Mouse (Mus musculus): ENCODE measurements around the gene Myo16. TPM values are rescaled to one million over a fixed set of nuclear protein-coding genes. Genes with fewer than 3 reads are reported as not detected.

Myo16 gene
- total RNA-seq, 2 experiments from 2014 or later = 30.5 to 38.7 TPM

- intact Hi-C loops (cut with DNase I) = loop anchor here (5.0 kb wide), 2 partner anchors 753 to 773 kb away; no protein-coding TSS in a partner anchor
- no peak overlapping the region for H3K27ac ChIP-seq
- H3K4me3 ChIP-seq = no peak overlapping the region
- DNase-seq (ENCODE audit: extremely low spot score in 1 of 2, low spot score in 2 of 2) = no peak
- TF ChIP-seq CTCF (IDR thresholded peaks at IDR 0.05) = no peak
Measured at GRCm38 (mm10) chr8:10418971-10419370, 265.3 kb downstream of the Myo16 start.

- Histone ChIP-seq H3K27ac (no peak overlapping the region), H3K4me3 (no peak overlapping the region)
- intact Hi-C loops (cut with DNase I) = loop anchor here (5.0 kb wide), 3 partner anchors 393 to 773 kb away; no protein-coding TSS in a partner anchor
- no peak for TF ChIP-seq CTCF (IDR thresholded peaks at IDR 0.05)
- DNase-seq (ENCODE audit: extremely low spot score in 1 of 2, low spot score in 2 of 2) = no peak
Measured at GRCm38 (mm10) chr8:10419726-10420125, 266.0 kb downstream of the Myo16 start.

DNA sequence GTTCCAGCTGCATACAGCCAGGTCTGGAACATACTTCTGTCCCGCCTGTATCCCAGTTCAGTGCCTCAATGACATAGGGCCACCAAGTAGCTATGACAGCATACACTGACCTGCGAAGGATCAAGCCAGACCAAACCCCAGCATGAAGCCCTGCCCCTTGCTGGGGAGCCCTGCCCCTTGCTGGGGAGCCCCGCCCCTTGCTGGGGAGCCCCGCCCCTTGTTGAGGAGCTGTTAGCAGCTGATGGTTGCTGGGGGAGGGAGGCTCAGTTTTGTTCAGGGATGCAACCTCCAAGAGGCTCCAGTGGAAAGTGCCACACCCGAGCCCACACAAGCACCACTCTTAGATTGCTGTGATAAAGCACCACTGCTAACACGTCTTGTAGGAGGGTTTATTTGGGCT is 266.8 kb downstream of the Myo16 start:
- no peak for TF ChIP-seq CTCF (IDR thresholded peaks at IDR 0.05)

DNA sequence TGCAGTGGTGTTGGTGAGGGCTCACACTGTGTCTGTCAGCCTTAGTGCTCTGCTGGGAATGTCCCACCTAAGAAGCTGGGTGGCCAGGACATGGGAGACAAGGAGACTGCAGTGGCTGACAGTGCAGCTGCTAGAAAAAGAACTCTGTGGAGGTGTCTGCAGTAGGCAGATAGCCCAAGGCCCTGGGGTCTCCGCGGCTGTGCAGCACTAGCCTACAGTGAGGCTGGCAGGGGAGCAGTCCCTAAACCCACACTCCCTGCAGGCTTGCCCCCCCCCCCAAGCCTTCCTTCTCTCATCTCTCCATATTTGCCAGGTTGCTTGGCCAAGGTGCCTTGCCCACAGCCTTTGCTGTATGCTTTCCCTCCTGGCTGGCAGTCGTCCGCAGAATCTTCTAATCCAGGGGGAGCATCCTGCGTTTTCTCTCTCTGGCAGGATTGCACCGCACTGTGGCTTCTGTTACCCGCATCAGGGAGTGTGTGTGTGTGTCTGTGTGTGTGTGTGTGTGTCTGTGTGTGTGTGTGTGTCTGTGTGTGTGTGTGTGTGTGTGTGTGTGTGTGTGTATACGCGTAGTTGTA is 267.9 kb downstream of the Myo16 start:
- no peak for TF ChIP-seq CTCF (IDR thresholded peaks at IDR 0.05)
- DNase-seq (ENCODE audit: extremely low spot score in 1 of 2, low spot score in 2 of 2) = no peak
- intact Hi-C loops (cut with DNase I) = loop anchor here (5.0 kb wide), 1 partner anchor 391 kb away; no protein-coding TSS in a partner anchor

More for the DNA sequence above, 266.8 kb downstream of the Myo16 start:
- Histone ChIP-seq H3K27ac (no peak overlapping the region), H3K4me3 (no peak overlapping the region)
- intact Hi-C loops (cut with DNase I) = loop anchor here (5.0 kb wide), 1 partner anchor 392 kb away; no protein-coding TSS in a partner anchor
- no peak for DNase-seq (ENCODE audit: extremely low spot score in 1 of 2, low spot score in 2 of 2)

GRCm38 (mm10) chr8:10435492-10435891 is 281.8 kb downstream of the Myo16 start:
- DNase-seq (ENCODE audit: extremely low spot score in 1 of 2, low spot score in 2 of 2) = no peak
- no peak overlapping the region for H3K4me3 ChIP-seq
- H3K27ac ChIP-seq = no peak overlapping the region
- TF ChIP-seq CTCF (IDR thresholded peaks at IDR 0.05) = no peak
- intact Hi-C loops (cut with DNase I) = loop anchor here (5.0 kb wide), 1 partner anchor 752 kb away; no protein-coding TSS in a partner anchor

More for the DNA sequence above, 267.9 kb downstream of the Myo16 start:
- Histone ChIP-seq H3K4me3 (no peak overlapping the region), H3K27ac (no peak overlapping the region)

- DNase-seq (ENCODE audit: extremely low spot score in 1 of 2, low spot score in 2 of 2) = peak; percentile 71 to 80
- TF ChIP-seq CTCF (IDR thresholded peaks at IDR 0.05) = peak; percentile 98
- intact Hi-C loops (cut with DNase I) = loop anchor here (2.0 to 5.0 kb wide), 2 partner anchors 734 to 749 kb away; no protein-coding TSS in a partner anchor
- H3K4me3 ChIP-seq = no peak overlapping the region
- no peak overlapping the region for H3K27ac ChIP-seq
Measured at GRCm38 (mm10) chr8:10438772-10439171, 285.1 kb downstream of the Myo16 start.

DNA sequence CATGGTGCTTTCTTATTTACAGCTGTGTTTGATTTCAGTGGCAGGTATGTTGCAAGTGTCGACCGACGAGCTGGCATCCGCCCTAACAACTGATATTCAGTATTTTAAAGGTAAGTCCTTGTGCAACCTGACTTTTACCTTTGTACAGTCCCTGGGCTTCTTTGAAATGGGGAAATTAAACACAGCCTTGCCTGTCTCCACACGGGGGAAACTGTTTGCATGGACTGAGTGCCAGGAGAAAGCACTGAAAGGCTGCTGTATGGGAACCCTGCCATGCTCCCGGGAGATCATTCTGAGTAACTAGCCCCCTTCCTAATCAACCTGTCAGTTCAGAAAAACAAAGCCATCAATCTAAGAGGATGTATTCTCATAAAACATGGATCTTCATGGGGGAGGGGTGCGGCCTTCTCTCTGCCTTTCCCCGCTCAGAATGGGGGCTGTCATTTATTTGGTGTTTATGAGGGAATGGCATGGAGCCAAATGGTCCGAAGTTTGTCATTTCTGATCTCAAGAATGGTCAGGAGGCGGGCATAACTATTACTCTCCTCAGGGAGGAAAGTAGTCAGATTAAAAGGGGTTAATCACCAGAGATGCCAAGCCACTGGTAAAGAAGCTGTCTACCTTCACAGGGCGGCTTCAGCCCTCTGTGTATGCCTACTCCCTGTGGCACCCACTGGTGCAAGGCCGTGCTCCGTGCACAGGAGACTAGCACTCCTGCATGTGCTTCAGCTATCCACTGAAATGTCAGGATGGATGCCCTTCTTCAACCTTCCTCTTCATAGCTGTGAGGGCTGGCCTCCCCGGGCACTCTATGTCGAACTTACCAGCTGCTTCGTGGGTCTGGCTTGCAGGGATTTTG is 286.1 kb downstream of the Myo16 start:
- no peak overlapping the region for H3K4me3 ChIP-seq
- intact Hi-C loops (cut with DNase I) = loop anchor here (2.0 to 5.0 kb wide), 2 partner anchors 733 to 747 kb away; no protein-coding TSS in a partner anchor
- no peak for DNase-seq (ENCODE audit: extremely low spot score in 1 of 2, low spot score in 2 of 2)
- no peak overlapping the region for H3K27ac ChIP-seq
- no peak for TF ChIP-seq CTCF (IDR thresholded peaks at IDR 0.05)

- no peak for TF ChIP-seq CTCF (IDR thresholded peaks at IDR 0.05)
- intact Hi-C loops (cut with DNase I) = no loop called here
Measured at GRCm38 (mm10) chr8:10442562-10442961, 288.9 kb downstream of the Myo16 start.

DNA sequence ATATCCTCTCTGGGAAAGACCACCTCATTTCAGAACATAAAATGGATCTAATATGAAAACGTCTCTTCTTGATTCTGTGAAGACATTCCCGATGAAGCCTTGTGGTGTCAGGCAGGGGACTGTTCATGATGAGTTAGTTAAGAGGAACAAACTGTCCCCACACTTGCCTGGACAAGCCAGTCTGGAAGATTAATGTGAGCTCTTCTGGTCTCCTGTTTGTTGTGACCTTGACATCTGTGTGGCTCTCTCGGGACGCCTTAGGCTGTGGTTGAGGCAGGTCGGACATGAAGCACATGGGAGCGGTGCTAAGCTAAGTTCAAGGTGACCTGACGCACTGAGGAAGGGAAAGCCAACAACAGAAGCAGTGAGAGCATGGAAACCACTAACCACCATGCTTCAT is 291.3 kb downstream of the Myo16 start:
- TF ChIP-seq CTCF (IDR thresholded peaks at IDR 0.05) = no peak
- no peak for DNase-seq (ENCODE audit: extremely low spot score in 1 of 2, low spot score in 2 of 2)
- Histone ChIP-seq H3K4me3 (no peak overlapping the region), H3K27ac (no peak overlapping the region)
- intact Hi-C loops (cut with DNase I) = no loop called here

More at GRCm38 (mm10) chr8:10442562-10442961, 288.9 kb downstream of the Myo16 start:
- DNase-seq (ENCODE audit: extremely low spot score in 1 of 2, low spot score in 2 of 2) = no peak
- Histone ChIP-seq H3K27ac (no peak overlapping the region), H3K4me3 (no peak overlapping the region)

- peak in 1 of 2 experiments; percentile 38 for DNase-seq (ENCODE audit: extremely low spot score in 1 of 2, low spot score in 2 of 2)
- Histone ChIP-seq H3K4me3 (no peak overlapping the region), H3K27ac (peak overlapping the region; percentile 30; the same call in 1 of the 2 replicates)
- intact Hi-C loops (cut with DNase I) = no loop called here
- TF ChIP-seq CTCF (IDR thresholded peaks at IDR 0.05) = no peak
Measured at GRCm38 (mm10) chr8:10448545-10448944, 294.8 kb downstream of the Myo16 start.

DNA sequence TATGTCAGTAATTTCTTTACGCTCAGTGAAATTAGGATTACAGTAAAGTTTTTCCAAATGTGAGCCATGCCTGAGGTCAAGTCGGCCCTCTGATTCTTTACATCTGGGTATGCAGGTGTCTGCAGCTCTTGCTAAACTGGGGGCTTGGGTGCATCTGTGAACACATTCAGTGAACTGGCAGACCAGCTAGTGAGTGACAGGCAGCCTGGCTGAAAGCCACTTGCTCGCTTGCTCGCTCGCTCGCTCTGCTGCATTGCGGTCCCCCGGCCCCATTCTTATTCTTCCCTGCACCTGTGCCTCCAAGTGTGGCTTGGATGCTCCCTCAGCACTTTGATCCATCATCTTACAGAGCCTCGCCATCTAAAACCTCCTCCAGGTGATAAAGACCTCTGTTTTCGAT is 299.3 kb downstream of the Myo16 start:
- Histone ChIP-seq H3K27ac (no peak overlapping the region), H3K4me3 (no peak overlapping the region)
- TF ChIP-seq CTCF (IDR thresholded peaks at IDR 0.05) = no peak
- intact Hi-C loops (cut with DNase I) = no loop called here
- DNase-seq (ENCODE audit: extremely low spot score in 1 of 2, low spot score in 2 of 2) = no peak

- DNase-seq (ENCODE audit: extremely low spot score in 1 of 2, low spot score in 2 of 2) = no peak
- intact Hi-C loops (cut with DNase I) = no loop called here
Measured at GRCm38 (mm10) chr8:10458151-10458649, 304.5 kb downstream of the Myo16 start.

More at GRCm38 (mm10) chr8:10458151-10458649, 304.5 kb downstream of the Myo16 start:
- Histone ChIP-seq H3K27ac (no peak overlapping the region), H3K4me3 (no peak overlapping the region)
- no peak for TF ChIP-seq CTCF (IDR thresholded peaks at IDR 0.05)

All from left cerebral cortex, adult 2 months (tissue).